Mouse (Mus musculus): ENCODE results near the gene Hnrnpa3. TPM values are rescaled to one million over a fixed set of nuclear protein-coding genes. Genes with fewer than 3 reads are reported as not detected.
A peak's percentile ranks its signal among the peaks of the same experiment; 100 is the strongest.

The Hnrnpa3 gene
- polyA plus RNA-seq, 1 experiment from 2014 or later = 302 TPM

DNA sequence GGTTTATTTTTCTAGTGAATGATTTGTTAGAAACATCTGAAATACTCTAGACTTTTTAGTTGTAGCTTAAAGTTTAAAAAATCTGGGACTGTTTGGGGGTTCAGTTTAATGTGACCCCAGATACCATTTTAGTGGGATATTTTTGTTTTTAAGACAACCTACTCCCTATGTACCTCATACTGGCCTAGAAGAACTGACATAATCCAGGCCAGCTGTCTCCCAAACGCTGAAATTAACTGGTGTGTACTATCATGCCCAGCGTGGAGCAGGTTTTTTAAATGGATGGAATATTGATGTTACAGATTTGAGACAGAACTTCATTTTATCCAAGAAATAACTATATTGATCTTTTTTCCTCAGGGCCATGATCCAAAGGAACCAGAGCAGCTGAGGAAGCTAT is 2.0 kb downstream of the Hnrnpa3 start:
- peak overlapping the region; percentile 100 for H3K9ac ChIP-seq
- H3K27me3 ChIP-seq (ENCODE audit: insufficient read depth, low read length) = no peaks in the 10 kb centered on the region
- peaks cover 8% of the 10 kb centered on the region; the same call in 1 of the 2 replicates for H3K4me1 ChIP-seq (ENCODE audit: insufficient read depth)
- peaks cover 43% of the 10 kb centered on the region for H3K36me3 ChIP-seq (ENCODE audit: insufficient read depth)
- H3K4me2 ChIP-seq = peak overlapping the region; percentile 70
- H3K4me3 ChIP-seq (ENCODE audit: low read depth, low read length) = peak overlapping the region; percentile 99
- H3K9me3 ChIP-seq (ENCODE audit: low read depth, low read length) = no peaks in the 10 kb centered on the region
- DNase-seq = no peak
- no peak for TF ChIP-seq CTCF (IDR thresholded peaks at IDR 0.05; ENCODE audit: low read depth)
- WGBS = 20% methylated on average over 2 of the region's 2 CpGs
- ATAC-seq (ENCODE audit: insufficient read depth) = no peak
- H3K27ac ChIP-seq (ENCODE audit: low read depth) = peak overlapping the region; percentile 1; the same call in 1 of the 2 replicates

GRCm38 (mm10) chr2:75669491-75670445 is 10.7 kb downstream of the Hnrnpa3 start:
- Histone ChIP-seq H3K4me1 (ENCODE audit: insufficient read depth) (no peaks in the 10 kb centered on the region), H3K36me3 (ENCODE audit: insufficient read depth) (peaks cover 16% of the 10 kb centered on the region), H3K27me3 (ENCODE audit: insufficient read depth, low read length) (no peaks in the 10 kb centered on the region), H3K27ac (ENCODE audit: low read depth) (no peak overlapping the region), H3K9ac (no peak overlapping the region), H3K4me2 (no peak overlapping the region), H3K4me3 (ENCODE audit: low read depth, low read length) (no peak overlapping the region), H3K9me3 (ENCODE audit: low read depth, low read length) (no peaks in the 10 kb centered on the region)
- ATAC-seq (ENCODE audit: insufficient read depth) (peak; percentile 26; the same call in 1 of the 2 replicates), DNase-seq (peak; percentile 62)
- TF ChIP-seq CTCF (IDR thresholded peaks at IDR 0.05; ENCODE audit: low read depth) = no peak
- 39% methylated on average over 14 of the region's 14 CpGs for WGBS

DNA sequence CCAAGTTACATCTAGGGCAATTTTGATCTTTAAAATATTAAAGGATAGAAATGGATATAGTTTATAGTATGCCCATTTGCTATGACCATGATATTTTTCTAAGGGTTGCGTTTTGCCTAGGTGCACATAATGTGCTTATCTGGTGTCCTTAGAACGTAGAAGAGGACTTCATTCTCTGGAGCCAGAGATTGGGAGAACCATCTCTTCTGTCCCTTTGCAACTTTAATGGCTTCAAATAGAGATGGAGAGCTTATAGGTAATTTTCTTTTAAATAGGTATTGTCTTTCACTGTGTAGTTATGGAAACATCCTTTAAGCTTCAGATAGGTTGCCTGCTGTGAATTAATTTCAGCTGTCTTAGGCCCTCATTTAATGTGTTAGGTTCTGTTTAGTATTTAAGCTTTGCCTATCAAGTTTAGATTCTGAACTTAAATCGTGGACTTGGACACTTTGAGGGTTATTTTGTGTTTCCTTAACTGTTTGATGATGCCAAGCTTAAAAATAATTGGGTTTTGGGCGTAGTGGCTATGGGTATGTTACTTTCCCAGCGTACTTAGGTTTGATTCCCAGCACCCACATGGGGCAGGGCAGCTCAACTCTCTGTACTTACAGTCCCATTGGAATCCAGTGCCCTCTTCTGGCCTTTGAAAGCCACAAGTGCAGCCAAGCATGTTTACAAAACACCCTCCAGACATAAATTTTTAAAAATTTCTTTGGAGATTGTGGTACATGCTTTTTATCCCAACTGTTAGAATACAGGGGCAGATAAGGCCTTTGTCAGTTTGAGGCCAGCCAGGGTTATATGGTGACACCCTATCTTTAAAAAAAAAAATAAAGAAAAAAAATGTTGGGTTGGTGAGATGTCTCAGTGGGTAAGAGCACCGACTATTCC is 11.6 kb downstream of the Hnrnpa3 start:
- H3K27me3 ChIP-seq (ENCODE audit: insufficient read depth, low read length) = no peaks in the 10 kb centered on the region
- ATAC-seq (ENCODE audit: insufficient read depth) = peak; percentile 22; the same call in 1 of the 2 replicates
- peak; percentile 16; the same call in 1 of the 2 replicates for TF ChIP-seq CTCF (IDR thresholded peaks at IDR 0.05; ENCODE audit: low read depth)
- no peak overlapping the region for H3K4me2 ChIP-seq
- H3K27ac ChIP-seq (ENCODE audit: low read depth) = no peak overlapping the region
- WGBS = 79% methylated on average over 6 of the region's 6 CpGs
- peak; percentile 48 for DNase-seq
- H3K36me3 ChIP-seq (ENCODE audit: insufficient read depth) = peaks cover 17% of the 10 kb centered on the region
- H3K4me3 ChIP-seq (ENCODE audit: low read depth, low read length) = no peak overlapping the region
- H3K4me1 ChIP-seq (ENCODE audit: insufficient read depth) = no peaks in the 10 kb centered on the region
- no peak overlapping the region for H3K9ac ChIP-seq
- H3K9me3 ChIP-seq (ENCODE audit: low read depth, low read length) = no peaks in the 10 kb centered on the region

DNA sequence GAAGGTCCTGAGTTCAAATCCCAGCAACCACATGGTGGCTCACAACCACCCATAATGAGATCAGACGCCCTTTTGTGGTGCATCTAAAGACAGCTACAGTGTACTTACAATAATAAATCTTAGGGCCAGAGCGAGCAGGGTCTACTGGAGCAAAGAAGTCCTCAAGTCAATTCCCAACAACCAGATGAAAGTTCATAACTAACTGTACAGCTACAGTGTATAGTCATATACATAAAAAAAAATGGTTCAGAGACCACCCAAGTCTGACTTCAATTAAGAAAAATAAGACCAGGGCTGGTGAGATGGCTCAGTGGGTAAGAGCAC is 12.2 kb downstream of the Hnrnpa3 start:
- peak; percentile 30 for DNase-seq
- Histone ChIP-seq H3K27me3 (ENCODE audit: insufficient read depth, low read length) (no peaks in the 10 kb centered on the region), H3K4me3 (ENCODE audit: low read depth, low read length) (no peak overlapping the region), H3K9me3 (ENCODE audit: low read depth, low read length) (no peaks in the 10 kb centered on the region), H3K4me1 (ENCODE audit: insufficient read depth) (no peaks in the 10 kb centered on the region), H3K36me3 (ENCODE audit: insufficient read depth) (peaks cover 23% of the 10 kb centered on the region), H3K4me2 (no peak overlapping the region), H3K9ac (no peak overlapping the region), H3K27ac (ENCODE audit: low read depth) (no peak overlapping the region)
- peak; percentile 23; the same call in 1 of the 2 replicates for ATAC-seq (ENCODE audit: insufficient read depth)
- TF ChIP-seq CTCF (IDR thresholded peaks at IDR 0.05; ENCODE audit: low read depth) = no peak; the same call in 1 of the 2 replicates
- WGBS = 65% methylated on average over 2 of the region's 2 CpGs

DNA sequence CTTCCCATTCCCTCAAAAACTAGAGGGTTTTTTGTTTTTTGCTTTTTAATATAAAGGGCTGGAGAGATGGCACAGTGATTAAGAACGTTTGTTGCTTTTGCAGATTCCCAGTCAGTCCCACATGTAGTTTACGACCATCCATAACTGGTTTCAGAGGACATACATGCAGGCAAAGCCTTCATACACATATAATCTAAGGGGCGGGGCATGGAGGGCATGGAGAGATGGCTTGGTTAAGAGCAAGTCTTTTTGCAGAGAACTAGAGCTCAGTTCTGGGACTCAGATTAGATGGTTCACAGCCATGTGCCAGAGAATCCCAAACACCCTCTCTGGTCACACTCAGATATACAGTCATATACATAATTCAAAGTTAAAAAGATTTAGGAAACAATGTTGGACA is 13.5 kb downstream of the Hnrnpa3 start:
- H3K4me2 ChIP-seq = no peak overlapping the region
- H3K9ac ChIP-seq = no peak overlapping the region
- H3K4me3 ChIP-seq (ENCODE audit: low read depth, low read length) = no peak overlapping the region
- H3K9me3 ChIP-seq (ENCODE audit: low read depth, low read length) = no peaks in the 10 kb centered on the region
- H3K27ac ChIP-seq (ENCODE audit: low read depth) = no peak overlapping the region
- no peaks in the 10 kb centered on the region for H3K4me1 ChIP-seq (ENCODE audit: insufficient read depth)
- ATAC-seq (ENCODE audit: insufficient read depth) = no peak
- no peaks in the 10 kb centered on the region for H3K27me3 ChIP-seq (ENCODE audit: insufficient read depth, low read length)
- no peak for DNase-seq
- H3K36me3 ChIP-seq (ENCODE audit: insufficient read depth) = peaks cover 35% of the 10 kb centered on the region
- TF ChIP-seq CTCF (IDR thresholded peaks at IDR 0.05; ENCODE audit: low read depth) = no peak
- 74% methylated on average over 3 of the region's 3 CpGs for WGBS

- no peak for TF ChIP-seq CTCF (IDR thresholded peaks at IDR 0.05; ENCODE audit: low read depth)
- Histone ChIP-seq H3K9me3 (ENCODE audit: low read depth, low read length) (no peaks in the 10 kb centered on the region), H3K27ac (ENCODE audit: low read depth) (no peak overlapping the region), H3K27me3 (ENCODE audit: insufficient read depth, low read length) (no peaks in the 10 kb centered on the region), H3K4me3 (ENCODE audit: low read depth, low read length) (no peak overlapping the region), H3K9ac (no peak overlapping the region), H3K4me1 (ENCODE audit: insufficient read depth) (no peaks in the 10 kb centered on the region), H3K36me3 (ENCODE audit: insufficient read depth) (peaks cover 45% of the 10 kb centered on the region), H3K4me2 (no peak overlapping the region)
- 86% methylated on average over 14 of the region's 14 CpGs for WGBS
- DNase-seq (no peak), ATAC-seq (ENCODE audit: insufficient read depth) (no peak)
Measured at GRCm38 (mm10) chr2:75676567-75676966, 17.5 kb downstream of the Hnrnpa3 start.

All from lung, embryonic 14.5 days (tissue).